Mouse (Mus musculus): Measurements from ENCODE around the gene Cnrip1. TPM values are rescaled to one million over a fixed set of nuclear protein-coding genes. Genes with fewer than 3 reads are reported as not detected.

Cnrip1 gene
- 20.2 TPM for polyA plus RNA-seq (2014; fragmentation: Illumina TruSeq; extraction: RNeasy Lipid Tissue Mini Kit (QIAGEN cat#74804))

GRCm38 (mm10) chr11:17051545-17052475 lies at the start of gene Cnrip1, which contains the start of gene Plek:
Gene Cnrip1 (plus strand): TSS chr11:17051586.
Gene Plek (minus strand): TSS chr11:17052381.

Other genes with a start within 250 kb of the Cnrip1 start
- gene Fbxo48, start 100.2 kb upstream of the Cnrip1 start, polyA plus RNA-seq (2014; fragmentation: Illumina TruSeq; extraction: RNeasy Lipid Tissue Mini Kit (QIAGEN cat#74804)): 4.6 TPM
- gene Plek, start 795 bp downstream of the Cnrip1 start, polyA plus RNA-seq (2014; fragmentation: Illumina TruSeq; extraction: RNeasy Lipid Tissue Mini Kit (QIAGEN cat#74804)): 33.6 TPM
- 461 TPM for gene Ppp3r1, start 107.7 kb downstream of the Cnrip1 start, polyA plus RNA-seq (2014; fragmentation: Illumina TruSeq; extraction: RNeasy Lipid Tissue Mini Kit (QIAGEN cat#74804))
- 26.0 TPM for gene Wdr92, start 130.5 kb downstream of the Cnrip1 start, polyA plus RNA-seq (2014; fragmentation: Illumina TruSeq; extraction: RNeasy Lipid Tissue Mini Kit (QIAGEN cat#74804))
- gene Pno1, start 160.0 kb downstream of the Cnrip1 start, polyA plus RNA-seq (2014; fragmentation: Illumina TruSeq; extraction: RNeasy Lipid Tissue Mini Kit (QIAGEN cat#74804)): 86.1 TPM
- gene C1d, start 206.0 kb downstream of the Cnrip1 start, polyA plus RNA-seq (2014; fragmentation: Illumina TruSeq; extraction: RNeasy Lipid Tissue Mini Kit (QIAGEN cat#74804)): 136 TPM